Mouse (Mus musculus) thymus, postnatal 25 days (tissue): ENCODE measurements around the gene Gm45716.
"Not testable (repeated sequence)": the region's sequence is repeated elsewhere in the genome, so short reads cannot be mapped to it uniquely, and the experiment has no call there.

Experiments
- DNase-seq: peaks from one replicate; pipeline ENCODE4 v3.0.0; 2022

Gm45716 gene

DNA sequence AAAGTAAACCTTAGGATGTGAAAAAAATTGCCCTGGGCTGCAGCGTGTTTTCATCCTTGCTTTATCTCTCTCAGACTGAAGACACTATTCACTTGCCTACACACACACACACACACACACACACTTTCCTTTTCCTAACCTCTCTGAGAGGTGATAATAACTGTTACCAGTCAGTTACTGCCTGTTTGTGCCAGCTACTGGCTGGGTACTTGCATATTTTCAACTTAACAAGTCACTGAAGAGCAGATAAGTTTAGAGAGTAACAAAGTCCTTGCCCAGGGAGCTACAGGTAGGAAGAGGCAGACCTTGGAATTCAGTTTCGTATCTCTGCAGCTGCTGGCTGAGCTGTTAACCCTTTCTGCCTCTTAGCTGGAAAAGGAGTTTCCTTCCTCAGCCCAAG is 64.4 kb downstream of the Gm45716 start:
- DNase-seq: no peak

DNA sequence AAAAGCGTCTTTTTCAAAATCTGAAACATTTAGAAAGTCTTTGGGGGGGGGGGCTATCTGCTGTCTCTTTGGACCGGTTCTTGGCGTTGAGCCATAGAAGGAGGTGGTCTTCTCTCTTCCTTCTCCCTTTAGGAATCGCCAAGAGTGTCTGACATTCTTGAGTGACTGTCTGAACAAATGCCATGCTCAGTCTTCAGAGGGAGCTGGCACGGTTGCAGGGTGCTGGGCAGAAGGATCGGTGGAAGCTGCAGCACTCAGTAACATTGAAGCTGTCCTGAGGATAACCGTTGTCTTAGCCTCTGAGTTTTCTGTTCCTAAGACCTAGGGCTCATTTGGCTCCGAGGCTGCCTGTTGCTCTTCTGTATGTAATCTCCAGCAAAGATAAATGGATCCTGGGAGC is 64.9 kb downstream of the Gm45716 start:
- no peak for DNase-seq

DNA sequence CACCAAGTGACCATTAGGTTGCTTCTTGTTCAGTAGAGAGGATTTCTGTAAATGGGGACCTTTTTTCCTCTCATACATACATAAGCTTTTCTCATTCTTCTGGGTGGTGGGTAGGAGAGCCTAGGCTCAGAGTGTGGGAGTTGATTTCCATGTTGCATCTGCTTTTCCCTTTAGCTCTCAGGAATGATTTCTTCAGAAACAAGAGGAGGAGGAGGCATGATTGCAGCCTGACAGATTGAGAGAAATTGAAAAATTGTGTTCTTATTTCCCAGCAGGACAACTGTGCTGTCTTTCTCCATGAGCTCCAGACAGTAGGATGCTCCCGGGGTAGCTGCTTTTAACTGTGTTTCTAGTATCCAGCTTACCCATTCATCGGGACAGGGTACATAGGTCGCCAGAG is 67.1 kb downstream of the Gm45716 start:
- DNase-seq: no peak

DNA sequence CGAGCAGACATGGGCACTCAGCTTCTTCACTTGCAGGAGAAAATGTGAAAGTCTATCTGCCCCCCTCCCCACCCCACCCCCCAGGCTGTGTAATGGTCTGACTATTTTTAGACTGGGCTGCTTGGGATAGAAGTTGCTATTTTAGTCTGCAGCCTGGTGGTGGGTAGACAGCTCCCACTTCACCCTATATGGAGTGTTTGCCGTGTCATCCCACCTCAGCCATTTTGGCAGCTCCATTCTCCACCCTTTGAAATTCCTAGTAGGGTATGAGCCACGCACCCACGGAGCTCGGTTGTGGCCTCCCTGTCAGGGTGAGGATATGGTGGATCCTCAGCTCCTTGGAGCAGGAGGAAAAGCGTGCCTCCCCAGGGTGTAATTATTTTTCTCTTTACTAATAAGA is 68.2 kb downstream of the Gm45716 start:
- DNase-seq: no peak

DNA sequence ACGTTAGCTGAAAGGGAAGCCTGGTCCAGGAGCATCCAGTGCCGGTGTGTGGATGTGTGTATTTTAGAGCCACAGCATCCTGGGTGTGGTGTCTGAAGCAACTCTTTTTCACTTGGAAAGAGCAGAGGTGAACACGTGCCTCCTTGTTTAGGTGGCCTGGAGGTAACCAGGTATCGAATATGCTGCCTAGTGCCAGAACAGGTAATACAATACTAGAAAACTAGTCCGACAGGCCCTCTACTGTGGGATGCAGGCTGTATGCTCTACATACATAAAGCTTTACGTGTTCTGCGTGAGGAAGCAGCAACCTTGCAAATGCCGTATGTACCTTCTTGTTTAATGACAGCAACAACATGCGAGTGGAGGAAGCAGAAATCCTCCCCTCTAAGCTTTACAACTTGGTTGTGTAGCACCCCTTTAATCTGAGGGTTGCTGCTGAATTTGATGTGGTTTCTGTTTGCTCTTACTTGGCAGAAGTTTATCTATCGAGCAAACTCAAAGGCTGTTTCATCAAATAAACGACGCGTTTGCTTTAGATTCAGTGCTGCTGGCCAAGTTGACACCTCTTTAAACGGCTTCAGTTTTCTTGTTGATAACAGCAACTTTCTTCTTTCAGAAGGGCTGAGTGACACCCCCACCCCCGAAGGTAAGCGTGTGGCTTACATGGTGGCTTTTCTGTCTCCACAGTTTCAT is 69.5 kb downstream of the Gm45716 start:
- DNase-seq: peak; percentile 29

DNA sequence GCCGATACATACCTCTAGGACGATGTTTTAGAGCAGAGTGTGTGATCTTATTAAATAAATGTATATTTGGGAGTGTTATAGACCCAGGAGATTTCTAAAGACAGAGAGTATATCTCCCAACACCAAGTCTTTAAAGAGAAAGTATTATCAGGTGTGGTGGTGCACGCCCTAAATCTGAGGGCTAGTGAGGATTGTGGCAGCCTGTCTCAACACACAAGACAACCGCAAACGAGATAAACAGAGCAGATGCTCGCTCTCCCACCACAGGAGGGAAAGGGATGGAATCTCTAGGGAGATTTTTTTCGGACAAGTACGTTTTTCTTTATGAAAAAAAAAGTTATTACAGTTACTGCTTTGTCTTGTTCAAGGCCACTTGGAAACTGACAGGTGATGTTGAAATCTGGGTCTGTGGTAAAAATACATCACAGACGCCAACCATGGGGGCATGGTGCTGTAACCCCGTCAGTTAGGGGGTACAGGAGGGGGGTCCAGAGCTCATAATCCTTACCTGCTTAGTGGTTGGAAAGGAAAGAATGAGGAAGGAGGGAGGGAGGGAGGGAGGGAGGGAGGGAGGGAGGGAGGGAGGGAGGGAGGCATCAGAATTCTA is 70.9 kb downstream of the Gm45716 start:
- no peak for DNase-seq

DNA sequence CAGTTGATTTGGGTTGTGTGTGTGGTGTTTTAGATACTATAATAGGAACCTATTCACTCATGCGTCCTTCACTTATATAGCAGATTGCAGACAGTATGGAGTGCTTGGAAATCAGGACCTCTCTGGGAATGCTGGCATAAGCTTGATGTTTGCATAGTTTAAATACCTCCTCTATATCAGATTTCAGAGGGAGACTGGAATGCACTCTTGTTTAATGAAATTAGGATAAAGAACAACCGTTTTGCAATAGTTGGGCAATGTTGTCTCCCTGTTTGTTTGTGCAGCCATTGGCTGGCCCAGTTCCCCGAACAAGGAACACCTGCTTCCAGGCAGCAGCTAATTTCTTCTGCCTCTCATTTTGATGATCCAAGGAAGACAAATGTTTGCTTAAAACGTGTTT is 71.6 kb downstream of the Gm45716 start:
- DNase-seq: no peak

DNA sequence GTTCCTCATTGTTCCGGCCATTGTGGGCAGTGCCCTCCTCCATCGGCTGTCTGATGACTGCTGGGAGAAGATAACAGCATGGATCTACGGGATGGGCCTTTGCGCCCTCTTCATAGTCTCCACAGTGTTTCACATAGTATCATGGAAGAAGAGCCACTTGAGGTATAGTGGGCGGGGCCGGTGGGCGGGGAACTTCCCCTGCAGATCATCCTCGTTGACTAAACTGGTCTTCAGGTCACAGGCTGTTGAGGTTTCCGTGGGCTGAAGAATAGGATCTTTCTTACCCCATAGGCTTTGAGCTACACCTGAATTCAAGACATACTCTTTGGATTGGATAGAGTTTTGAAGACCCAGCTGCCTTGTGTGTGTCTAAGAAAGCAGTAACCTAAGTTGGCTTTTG is 72.3 kb downstream of the Gm45716 start:
- no peak for DNase-seq

DNA sequence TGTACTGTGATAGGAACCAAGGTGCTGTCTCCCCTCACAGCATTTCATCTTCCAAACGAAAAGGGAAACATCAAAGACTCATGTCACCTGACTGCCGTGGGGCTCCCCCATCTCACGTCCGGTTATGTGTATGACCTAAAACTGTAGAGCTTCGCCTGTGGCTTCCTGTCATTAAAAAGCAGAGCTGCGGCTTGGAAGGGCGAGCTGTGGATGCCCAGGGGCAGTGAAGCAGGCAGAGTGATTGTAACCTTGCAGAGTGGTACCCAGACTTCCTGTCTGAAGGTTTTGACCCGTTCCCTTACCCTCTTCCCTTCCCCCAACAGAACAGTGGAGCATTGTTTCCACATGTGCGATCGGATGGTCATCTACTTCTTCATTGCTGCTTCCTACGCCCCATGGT is 76.7 kb downstream of the Gm45716 start:
- peak; percentile 37 for DNase-seq

DNA sequence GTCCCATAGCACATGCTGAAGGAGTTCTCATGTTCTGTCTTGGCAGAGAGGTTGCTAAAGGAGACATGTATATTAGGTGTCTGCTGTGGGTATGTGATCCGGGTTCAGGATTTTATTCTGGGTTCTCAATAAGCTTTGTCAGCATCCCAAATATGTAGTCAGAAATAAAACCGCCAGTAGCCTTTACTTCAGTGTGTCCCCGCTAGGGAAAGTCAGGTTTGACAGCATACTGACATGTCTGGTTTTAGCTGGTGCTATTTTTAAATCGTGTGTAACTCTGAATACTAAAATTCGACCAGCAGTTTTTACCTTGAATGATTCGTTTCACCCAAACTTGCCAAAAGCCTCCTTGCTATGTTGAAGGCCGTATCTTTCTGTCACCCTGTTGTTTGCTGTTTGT is 78.1 kb downstream of the Gm45716 start:
- DNase-seq: no peak

DNA sequence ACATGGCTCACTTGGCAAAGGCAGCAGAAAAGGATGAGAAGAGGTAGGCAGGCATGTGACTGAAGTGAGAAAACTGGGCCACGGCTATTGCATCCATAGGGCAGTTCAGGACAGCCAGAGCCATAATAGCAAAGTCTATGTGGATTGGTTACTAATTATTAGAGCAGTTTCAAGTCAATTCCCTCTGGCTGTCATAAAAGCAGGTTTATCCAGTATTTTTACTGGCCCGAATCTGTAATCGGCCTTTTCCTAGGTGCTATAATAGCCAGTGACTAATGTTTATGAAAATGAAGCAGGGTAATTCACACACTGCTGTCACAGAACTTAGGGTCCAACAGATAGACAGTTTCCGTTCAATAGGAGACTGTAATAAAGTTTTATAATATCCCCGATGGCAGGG is 81.5 kb downstream of the Gm45716 start:
- no peak for DNase-seq

DNA sequence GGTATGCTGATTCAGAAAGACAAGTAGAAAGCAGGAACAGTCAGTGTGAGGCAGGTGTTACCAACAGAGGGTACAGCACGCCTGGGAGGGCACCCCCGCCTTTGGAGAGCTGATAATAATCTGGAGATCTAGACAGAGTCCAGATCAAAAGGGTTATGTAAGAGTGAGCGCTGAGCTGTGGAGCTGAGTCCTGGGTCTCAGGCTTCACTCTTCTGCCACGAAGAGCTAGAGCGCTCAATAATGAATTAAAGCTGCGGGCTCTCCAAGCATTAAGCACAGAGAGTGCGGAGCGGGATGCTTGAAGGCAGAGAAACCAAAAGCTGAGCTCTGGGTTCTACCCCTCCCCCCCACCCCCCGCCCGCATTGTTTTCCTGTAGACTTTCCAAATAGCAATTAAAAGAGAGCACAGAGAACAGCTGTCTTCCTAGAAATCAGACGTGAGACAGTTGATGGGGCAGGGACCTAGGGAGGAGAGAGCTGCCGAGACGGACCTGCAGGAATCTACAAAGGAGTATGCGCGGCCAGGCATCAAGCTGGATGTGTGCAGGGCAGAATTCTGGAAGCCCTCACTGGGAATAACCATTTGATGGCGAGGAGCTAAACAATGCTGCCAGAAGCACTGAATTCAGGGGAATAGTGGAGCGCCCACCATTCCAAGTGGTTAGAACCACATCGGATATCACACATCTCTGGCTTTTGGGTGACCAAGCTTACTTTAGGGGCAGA is 82.1 kb downstream of the Gm45716 start:
- DNase-seq: no peak

DNA sequence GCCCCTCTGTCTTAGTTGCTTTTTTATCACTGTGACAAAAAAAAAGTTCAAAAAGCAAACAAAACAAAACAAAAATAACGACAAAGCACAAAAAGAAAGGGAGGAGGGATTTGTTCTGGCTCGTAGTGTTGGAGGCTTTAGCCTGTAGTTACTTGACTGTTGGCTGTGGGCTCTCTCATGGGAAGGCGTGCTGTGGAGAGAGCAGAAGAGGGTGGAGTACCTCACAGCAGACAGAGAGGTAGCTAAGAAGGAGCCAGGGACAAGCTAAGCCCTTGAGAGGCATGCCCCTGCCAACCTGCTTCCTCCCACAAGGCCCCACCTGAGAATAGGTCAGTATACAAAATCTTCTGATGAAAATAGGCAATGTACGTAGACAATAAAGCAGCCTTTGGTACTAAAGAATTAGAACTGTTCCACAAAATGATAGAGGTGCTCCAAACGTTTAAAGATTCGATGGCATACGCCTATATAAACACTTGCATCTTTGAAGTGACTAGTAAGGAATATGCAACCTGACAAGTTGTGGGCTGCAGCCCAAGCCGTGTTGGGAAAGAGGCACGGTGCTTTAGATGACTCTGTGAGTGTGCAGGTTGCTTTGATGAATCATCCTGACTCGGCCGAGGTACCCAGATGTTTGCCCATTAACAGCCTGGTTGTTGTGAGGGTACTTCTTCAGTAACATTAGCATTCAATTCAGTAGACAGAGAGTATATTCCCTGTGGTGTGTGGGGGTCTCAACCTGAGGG is 82.8 kb downstream of the Gm45716 start:
- DNase-seq: no peak

DNA sequence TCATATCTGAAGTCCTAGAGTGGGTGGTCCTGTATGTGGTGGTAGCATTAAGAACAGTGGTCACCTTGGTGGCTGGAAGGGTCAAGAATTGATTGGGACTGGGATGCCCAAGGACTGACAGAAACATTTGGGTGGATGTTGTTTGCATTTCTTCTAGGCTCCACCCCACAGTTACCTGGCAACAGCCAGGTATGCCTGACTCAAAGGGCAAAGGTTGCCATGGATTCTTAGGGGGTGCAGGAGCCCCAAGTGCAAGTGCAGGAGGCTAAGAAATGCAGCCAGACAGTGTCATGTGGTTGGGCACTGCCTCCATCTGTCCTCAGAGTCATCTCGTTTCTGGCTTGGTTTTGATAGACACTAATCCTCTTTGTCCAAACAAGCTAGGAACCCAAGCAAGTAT is 86.7 kb downstream of the Gm45716 start:
- DNase-seq: no peak

DNA sequence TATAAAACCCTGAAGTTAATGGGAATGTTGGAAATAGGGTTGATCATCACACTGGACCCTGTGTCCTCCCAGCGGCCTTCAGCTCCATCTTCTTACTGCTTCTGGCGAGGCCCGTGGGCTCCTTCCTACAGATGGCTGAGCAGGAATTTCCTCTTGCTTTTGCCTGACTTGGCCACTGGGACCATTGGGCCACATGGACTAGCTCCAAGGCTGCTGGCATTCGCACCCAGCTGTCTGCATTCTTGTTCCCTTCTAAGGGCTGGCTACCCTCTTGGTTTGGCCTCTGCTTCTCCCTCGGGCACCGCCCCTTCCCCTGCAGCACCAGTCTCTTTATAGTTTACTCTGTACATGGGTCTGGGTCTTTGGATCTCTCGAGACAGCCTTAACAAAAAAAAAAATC is 88.2 kb downstream of the Gm45716 start:
- no peak for DNase-seq

DNA sequence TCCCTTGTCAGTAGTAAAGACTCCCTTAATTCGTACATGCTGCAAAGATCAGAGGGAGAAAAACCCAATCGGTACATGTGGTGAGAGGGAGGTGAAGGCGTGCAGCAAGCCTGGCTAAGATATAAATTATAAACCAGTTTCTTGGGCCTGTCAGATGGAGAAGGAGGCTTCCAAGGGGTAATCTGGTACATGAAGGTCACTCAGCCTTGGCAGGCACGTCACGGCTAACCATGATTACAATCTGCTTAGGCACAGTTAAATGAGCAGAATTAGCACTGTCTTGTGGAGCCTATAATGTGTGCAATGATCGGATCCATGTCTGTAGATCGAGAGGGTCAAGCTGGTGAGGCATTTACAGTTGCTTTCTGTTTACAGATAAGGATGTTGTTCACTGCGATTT is 88.7 kb downstream of the Gm45716 start:
- DNase-seq: no peak

DNA sequence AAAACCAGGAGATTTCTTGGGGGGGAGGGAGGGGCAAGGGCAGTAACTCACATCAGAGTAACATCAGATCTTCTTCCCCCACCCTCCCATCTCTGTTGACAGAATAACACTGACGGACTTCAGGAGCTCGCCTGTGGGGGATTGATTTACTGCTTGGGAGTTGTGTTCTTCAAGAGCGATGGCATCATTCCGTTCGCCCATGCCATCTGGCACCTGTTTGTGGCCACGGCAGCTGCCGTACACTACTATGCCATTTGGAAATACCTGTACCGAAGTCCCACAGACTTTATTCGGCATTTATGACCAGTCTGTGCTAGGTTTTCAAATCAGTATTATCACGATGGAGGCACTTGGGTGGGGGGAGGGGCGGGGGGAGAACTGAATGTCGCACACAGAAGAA is 89.1 kb downstream of the Gm45716 start:
- no peak for DNase-seq

DNA sequence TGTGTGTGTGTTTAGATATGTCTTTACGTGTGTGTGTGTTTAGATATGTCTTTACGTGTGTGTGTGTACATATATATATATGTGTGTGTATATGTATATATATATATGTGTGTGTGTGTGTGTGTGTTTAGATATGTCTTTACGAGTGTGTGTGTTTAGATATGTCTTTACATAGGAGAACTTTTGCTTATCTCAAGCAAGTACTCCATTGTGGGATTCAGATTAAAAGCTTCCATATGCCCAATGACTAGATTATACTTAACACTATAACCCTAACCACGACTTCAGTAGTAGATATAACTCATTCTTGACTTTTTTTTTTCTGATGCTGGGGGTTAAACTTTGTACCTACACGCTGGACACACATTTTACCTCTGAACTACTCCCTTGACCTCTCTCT is 92.6 kb downstream of the Gm45716 start:
- no peak for DNase-seq

DNA sequence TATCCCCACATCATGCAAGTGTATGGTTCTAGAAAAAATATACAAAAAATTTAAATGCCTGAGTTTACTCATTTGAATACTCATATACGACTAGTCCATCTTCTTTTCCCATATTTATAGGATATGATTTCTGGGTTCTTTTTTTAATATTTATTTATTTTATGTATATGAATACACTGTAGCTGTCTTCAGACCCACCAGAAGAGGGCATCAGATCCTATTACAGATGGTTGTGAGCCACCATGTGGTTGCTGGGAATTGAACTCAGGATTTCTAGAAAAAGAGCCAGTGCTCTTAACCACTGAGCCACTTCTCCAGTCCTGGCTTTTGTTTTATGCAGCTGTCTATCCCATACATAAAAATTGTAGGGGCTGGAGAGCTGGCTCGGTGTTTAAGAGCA is 94.5 kb downstream of the Gm45716 start:
- not testable (repeated sequence) for DNase-seq

DNA sequence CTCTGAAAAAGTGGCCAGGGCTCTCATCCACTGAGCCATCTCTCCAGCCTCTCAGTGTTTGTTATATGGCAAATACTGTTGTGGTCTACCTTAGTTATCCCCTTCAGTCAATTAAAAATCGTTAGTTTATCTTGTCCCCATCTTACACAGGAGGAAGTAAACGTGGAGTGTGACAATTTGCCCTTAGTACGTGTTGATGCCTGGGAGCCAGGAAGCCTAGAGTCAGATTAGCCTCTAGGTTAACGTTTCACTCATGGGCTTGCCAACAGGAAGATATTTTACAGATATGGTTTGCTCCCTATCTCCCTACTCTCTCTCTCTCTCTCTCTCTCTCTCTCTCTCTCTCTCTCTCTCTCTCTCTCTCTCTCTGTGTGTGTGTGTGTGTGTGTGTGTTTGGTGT is 95.7 kb downstream of the Gm45716 start:
- no peak for DNase-seq

DNA sequence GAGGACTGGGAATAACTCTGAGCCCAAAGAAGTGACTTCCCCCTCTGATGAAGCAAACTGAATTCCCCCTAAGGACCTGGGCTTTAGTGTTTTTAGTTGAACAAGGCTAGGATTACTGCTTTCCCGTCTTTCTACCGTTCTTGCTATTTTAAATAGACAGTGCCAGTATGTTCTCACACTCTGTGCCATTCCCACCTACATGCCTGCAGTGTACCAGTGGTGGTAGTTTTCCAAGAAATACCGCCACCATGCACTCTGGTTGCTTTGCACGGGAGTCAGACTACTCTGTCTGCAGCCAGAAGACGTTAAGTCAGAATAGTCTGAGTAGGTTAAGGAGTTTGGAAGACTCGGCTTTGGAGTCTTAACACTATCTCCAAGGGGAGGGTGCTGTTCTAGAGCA is 96.1 kb downstream of the Gm45716 start:
- no peak for DNase-seq

DNA sequence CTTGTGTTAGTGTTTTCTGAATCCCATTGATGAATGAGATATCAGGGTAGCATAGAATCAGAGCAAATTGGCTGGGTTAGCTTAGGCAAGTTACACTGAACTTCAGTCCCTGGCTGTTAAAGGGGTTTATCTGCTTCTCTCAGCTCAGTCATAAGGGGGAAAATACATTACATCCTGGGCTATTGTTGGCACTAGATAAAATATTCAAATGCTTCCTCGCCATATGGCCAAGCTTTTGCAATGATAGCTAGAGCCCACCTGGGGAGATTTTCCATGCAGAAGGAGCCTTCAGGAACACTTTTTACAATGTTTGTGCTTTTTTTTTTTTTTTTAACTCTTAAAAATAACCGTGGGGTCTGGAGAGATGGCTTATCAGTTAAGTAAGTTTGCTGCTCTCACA is 96.6 kb downstream of the Gm45716 start:
- DNase-seq: no peak

DNA sequence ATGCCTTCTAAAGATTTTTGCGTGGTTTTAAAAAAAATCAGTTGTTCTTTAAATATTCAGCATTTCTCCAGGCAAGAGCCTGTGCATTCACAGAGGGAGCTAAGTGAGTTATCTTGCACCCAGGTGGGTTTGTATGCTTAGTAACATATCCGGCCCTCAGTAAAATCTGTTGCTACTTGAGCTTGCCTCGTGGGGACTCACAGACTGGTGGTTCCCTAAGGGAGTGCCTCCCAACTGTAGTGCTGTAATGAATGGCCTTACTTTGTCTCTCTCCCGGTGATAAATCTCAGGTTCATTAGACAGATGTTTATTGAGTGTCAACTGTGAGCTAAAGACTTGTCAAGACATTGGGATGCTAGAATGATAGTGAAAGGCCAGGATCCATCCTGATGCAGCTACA is 97.1 kb downstream of the Gm45716 start:
- DNase-seq: no peak
